Mouse (Mus musculus): ENCODE results near the gene Uprt. TPM values are rescaled to one million over a fixed set of nuclear protein-coding genes. Genes with fewer than 3 reads are reported as not detected.

Uprt gene
- total RNA-seq (2021) = 10 to 100 TPM; 11.4 to 12.4 TPM
- long read RNA-seq, experiment 1 = 0 reads
- long read RNA-seq, experiment 2, partial matches to known transcripts = 1 of 2 reads
- long read RNA-seq, experiment 2, other reads (novel, unspliced or antisense) = 0 of 2 reads

GRCm38 (mm10) chrX:104482572-104483443 is at the start of gene Uprt:
Uprt (plus strand) TSS chrX:104482818.
- intact Hi-C loops (cut with DNase I; ENCODE audit: low total_unique reads) = no loop called here
- peak; percentile 80 for DNase-seq

GRCm38 (mm10) chrX:104433456-104433855 is 49.2 kb upstream of the Uprt start:
- DNase-seq = no peak
- intact Hi-C loops (cut with DNase I; ENCODE audit: low total_unique reads) = no loop called here

DNA sequence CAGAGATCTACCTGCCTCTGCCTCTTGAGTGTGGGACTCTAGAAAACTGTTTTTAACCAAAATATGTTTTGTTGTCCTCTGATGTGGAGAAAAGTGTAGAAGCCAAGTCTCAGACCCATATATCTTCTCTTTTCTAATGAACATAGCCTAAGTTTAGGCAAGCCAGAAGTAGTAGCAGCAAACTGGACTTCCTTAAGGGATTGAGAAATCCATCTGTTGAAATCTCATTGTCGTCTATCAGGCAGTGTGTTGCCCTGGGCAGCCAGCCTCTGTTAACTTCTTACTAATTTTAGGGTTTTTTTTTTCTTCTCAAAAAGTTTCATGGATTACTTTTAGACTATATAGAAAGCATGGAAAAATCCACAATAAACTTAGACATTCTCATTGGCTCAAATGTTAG is 30.2 kb upstream of the Uprt start:
- DNase-seq = no peak
- intact Hi-C loops (cut with DNase I; ENCODE audit: low total_unique reads) = no loop called here

DNA sequence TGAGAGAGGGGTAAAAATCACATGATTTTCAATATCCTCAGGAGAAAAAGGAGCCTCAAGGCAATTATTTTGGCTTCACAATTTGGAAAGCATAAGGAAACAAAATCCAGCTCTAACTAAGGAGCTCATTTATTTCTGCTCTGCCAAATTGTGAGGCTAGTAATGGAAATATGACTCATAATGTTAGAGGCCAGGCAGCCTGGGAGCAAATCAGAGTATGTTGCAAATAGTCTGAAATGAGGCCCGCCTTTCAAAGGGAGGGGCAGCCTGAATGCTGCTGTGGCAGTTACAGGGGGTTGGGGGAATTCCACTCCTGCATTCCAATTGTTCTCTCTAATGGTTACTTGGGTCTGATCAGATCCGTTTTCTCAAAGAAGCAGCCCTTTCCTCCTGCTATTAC is 20.9 kb upstream of the Uprt start:
- intact Hi-C loops (cut with DNase I; ENCODE audit: low total_unique reads) = no loop called here
- DNase-seq = peak; percentile 16

DNA sequence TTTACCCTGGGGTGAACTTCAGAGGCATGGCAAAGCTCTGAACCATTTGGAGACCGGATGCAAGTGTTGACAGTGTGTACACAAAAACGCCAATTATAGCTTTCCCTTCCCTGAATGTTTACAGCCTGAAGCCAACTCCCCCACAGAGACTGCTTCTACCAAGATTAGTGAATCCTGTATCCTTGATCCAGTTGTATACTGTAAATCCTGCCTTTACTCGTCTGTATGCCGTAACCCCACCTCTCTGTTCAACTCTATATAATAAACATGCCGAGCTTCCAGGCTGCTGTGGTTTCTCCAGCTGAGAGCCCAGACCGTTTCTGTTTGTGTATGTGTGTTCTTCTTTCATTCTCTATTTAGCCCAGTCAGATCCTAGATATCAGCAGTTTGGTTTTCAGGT is 18.2 kb upstream of the Uprt start:
- intact Hi-C loops (cut with DNase I; ENCODE audit: low total_unique reads) = no loop called here
- DNase-seq = no peak

DNA sequence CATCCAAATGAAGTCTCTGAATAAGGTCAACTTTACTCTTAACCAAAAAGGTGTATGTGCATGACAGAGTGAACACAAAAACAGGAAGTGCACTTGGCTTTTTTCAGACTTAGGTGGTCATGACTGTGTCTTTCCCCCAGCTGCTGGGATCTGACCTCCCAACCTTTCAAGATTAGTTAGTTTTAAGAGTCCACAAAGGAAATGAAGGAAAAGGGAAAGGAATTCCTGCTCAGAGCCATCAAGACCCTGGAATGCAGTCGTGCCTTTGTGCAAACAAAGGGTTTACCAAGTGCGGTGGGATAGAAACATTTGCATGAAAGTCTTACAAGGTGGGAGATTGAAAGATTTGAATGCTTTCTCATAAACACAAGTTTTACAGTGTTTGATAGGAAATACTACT is 4.6 kb upstream of the Uprt start:
- intact Hi-C loops (cut with DNase I; ENCODE audit: low total_unique reads) = no loop called here

DNA sequence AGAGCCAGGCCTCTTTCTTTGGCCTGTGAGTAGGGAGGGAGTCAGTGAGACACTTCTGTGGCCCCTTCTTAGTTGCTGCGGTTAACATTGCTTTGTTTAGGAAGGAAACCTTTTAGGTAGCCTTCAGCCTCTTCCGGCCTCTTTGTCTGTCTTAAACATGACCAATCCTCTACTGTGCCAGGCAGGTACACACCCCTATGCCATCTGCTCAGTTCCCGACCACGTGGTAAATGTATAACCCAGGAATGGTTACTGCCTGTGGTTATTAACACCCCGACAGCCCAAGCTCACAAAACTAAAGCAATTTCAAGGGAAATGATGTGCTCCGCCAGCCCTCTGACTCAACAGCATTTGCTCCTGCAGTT is 808 bp downstream of the Uprt start:
- intact Hi-C loops (cut with DNase I; ENCODE audit: low total_unique reads) = no loop called here

More for the DNA sequence above, 4.6 kb upstream of the Uprt start:
- DNase-seq = no peak

GRCm38 (mm10) chrX:104485596-104485995 is 3.0 kb downstream of the Uprt start:
- DNase-seq = no peak
- intact Hi-C loops (cut with DNase I; ENCODE audit: low total_unique reads) = no loop called here

More for the DNA sequence above, 808 bp downstream of the Uprt start:
- DNase-seq = no peak

DNA sequence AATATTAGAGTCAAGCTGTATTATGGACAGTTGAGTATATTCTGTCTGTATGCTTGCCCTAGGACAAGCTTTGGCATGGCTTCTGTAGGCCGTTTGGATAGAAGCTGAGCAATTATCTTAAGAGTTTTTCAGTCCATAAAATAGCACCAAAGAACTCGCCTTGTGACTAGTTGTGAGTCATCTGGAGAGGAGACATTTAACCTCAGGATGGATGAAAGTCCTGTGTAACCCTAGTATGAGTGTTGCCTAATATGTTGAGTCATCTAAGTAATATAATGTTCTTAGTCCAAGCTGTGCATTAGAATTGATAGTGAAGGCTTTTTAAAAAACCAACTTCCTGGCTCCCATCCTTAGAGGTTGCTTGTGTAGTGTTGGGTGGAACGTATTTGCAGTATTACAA is 5.4 kb downstream of the Uprt start:
- DNase-seq = no peak
- intact Hi-C loops (cut with DNase I; ENCODE audit: low total_unique reads) = no loop called here

- intact Hi-C loops (cut with DNase I; ENCODE audit: low total_unique reads) = no loop called here
- DNase-seq = no peak
These were observed 6.4 kb downstream of the Uprt start for GRCm38 (mm10) chrX:104488870-104489467.

- no peak for DNase-seq
- intact Hi-C loops (cut with DNase I; ENCODE audit: low total_unique reads) = no loop called here
These were observed 7.2 kb downstream of the Uprt start for GRCm38 (mm10) chrX:104489626-104490355.

DNA sequence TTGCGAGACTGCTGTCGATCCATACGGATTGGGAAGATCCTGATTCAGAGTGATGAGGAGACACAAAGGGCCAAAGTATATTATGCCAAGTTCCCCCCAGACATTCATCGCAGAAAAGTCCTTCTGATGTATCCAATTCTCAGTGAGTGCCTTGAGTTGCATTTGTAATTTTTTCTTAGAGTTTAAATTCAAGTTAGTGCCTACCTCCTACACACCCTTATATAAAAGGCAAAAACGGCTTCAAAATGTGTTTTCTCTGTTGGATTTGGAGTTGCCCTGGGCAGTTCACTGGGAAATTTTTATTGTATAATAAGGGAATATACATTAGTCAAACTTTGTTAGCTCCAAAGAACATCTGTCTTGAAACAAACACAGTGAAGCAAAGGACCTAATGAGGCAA is 19.1 kb downstream of the Uprt start:
- no peak for DNase-seq
- intact Hi-C loops (cut with DNase I; ENCODE audit: low total_unique reads) = no loop called here

GRCm38 (mm10) chrX:104542635-104543034 is 60.0 kb downstream of the Uprt start:
- intact Hi-C loops (cut with DNase I; ENCODE audit: low total_unique reads) = no loop called here

DNA sequence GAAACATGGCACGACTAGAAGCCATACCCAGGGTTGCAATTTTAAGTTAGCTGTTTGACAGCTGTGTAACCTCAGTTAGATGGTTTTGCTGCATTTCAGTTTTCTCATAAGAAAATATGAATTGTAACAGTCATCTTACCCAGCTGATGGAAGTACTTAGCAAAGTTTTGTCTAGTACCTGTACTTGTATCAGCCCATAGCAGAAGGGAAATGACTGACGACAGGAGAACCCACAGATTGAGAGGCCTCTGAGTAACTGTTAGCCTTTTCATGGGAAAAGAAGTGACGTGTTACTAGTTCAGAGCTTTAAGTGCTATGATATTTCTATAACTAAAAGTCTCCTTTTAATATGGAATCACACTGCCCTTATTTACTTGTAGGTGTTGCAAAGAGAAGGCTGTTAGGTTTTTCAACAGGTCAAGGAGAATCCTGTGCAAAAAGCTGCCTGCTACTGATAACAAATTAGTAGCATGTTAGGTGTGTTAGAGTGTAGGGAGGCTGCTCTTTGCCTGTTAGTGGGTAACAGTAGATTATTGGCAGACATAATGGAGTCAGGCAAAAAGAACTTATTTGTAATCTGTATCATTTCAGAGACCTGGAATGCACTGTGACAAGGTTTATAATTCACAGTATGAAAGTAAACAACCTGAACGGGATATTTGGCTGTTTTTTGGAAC is 61.4 kb downstream of the Uprt start:
- DNase-seq = no peak
- intact Hi-C loops (cut with DNase I; ENCODE audit: low total_unique reads) = no loop called here

More at GRCm38 (mm10) chrX:104542635-104543034, 60.0 kb downstream of the Uprt start:
- DNase-seq = no peak

DNA sequence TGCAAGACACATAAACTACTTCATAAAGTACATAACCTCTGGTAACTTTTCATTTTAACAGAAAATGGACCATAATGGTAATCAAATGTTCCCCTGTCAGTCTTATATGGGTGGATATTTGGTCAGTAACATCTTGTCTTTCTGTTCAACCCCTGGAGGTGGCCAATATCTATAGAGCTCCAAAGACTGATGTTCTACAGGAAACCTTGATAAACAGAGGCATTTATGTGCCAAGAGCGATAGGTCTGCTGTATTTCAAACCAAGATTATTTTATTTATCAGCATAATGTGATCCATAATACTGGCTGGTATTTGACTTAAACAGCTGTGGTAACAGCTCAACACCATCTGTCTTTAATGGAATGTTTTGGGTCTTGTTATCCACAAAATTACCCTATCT is 62.7 kb downstream of the Uprt start:
- DNase-seq = no peak
- intact Hi-C loops (cut with DNase I; ENCODE audit: low total_unique reads) = no loop called here

Other genes with a start within 250 kb of the Uprt start
- gene Abcb7, start 69.0 kb upstream of the Uprt start, total RNA-seq (2021) = 10 to 100 TPM; 32.7 to 40.7 TPM
- gene Zdhhc15, start 188.2 kb downstream of the Uprt start, total RNA-seq (2021) = 1 to 10 TPM; 1.1 to 1.3 TPM